Mouse (Mus musculus): Measurements from ENCODE around the gene Wnt9a. TPM values are rescaled to one million over a fixed set of nuclear protein-coding genes. Genes with fewer than 3 reads are reported as not detected.

Wnt9a gene
- polyA plus RNA-seq, 1 experiment from 2014 or later, result 2.7 TPM

Other genes with a start within 250 kb of the Wnt9a start
- 0.10 and 0.19 TPM in 2 replicates for gene Obscn, start 170.5 kb upstream of the Wnt9a start, polyA plus RNA-seq (2014; fragmentation: Nextera tagmentation; extraction: Ambion mirVana)
- 2.0 and 2.6 TPM in 2 replicates for gene Iba57, start 143.2 kb upstream of the Wnt9a start, polyA plus RNA-seq (2014; fragmentation: Nextera tagmentation; extraction: Ambion mirVana)
- not detected in 2 replicates for gene Gjc2, start 123.7 kb upstream of the Wnt9a start, polyA plus RNA-seq (2014; fragmentation: Nextera tagmentation; extraction: Ambion mirVana)
- gene Guk1, start 114.7 kb upstream of the Wnt9a start, polyA plus RNA-seq (2014; fragmentation: Nextera tagmentation; extraction: Ambion mirVana), result 105 and 107 TPM in 2 replicates
- gene Mrpl55, start 104.4 kb upstream of the Wnt9a start, polyA plus RNA-seq (2014; fragmentation: Nextera tagmentation; extraction: Ambion mirVana), result 87.4 and 96.7 TPM in 2 replicates
- 33.4 and 40.9 TPM in 2 replicates for gene 2310033P09Rik, start 98.6 kb upstream of the Wnt9a start, polyA plus RNA-seq (2014; fragmentation: Nextera tagmentation; extraction: Ambion mirVana)
- 610 and 623 TPM in 2 replicates for gene Arf1, start 78.7 kb upstream of the Wnt9a start, polyA plus RNA-seq (2014; fragmentation: Nextera tagmentation; extraction: Ambion mirVana)
- gene Wnt3a, start 16.2 kb upstream of the Wnt9a start, polyA plus RNA-seq (2014; fragmentation: Nextera tagmentation; extraction: Ambion mirVana), result 3.9 and 4.0 TPM in 2 replicates
- gene Prss38, start 68.7 kb downstream of the Wnt9a start, polyA plus RNA-seq (2014; fragmentation: Nextera tagmentation; extraction: Ambion mirVana), result not detected in 2 replicates
- 12.2 and 13.0 TPM in 2 replicates for gene Jmjd4, start 143.1 kb downstream of the Wnt9a start, polyA plus RNA-seq (2014; fragmentation: Nextera tagmentation; extraction: Ambion mirVana)
- 183 and 195 TPM in 2 replicates for gene Snap47, start 144.3 kb downstream of the Wnt9a start, polyA plus RNA-seq (2014; fragmentation: Nextera tagmentation; extraction: Ambion mirVana)
- 12.0 and 13.3 TPM in 2 replicates for gene Zfp867, start 165.5 kb downstream of the Wnt9a start, polyA plus RNA-seq (2014; fragmentation: Nextera tagmentation; extraction: Ambion mirVana)
- 17.1 and 17.9 TPM in 2 replicates for gene Zkscan17, start 219.8 kb downstream of the Wnt9a start, polyA plus RNA-seq (2014; fragmentation: Nextera tagmentation; extraction: Ambion mirVana)
- gene Nlrp3, start 234.6 kb downstream of the Wnt9a start, polyA plus RNA-seq (2014; fragmentation: Nextera tagmentation; extraction: Ambion mirVana), result 0.08 and 0.26 TPM in 2 replicates